Mouse (Mus musculus) liver (tissue): ENCODE measurements around the gene Slc22a23.

Source experiments
- DNase-seq: peaks from one replicate; pipeline ENCODE4 v3.0.0-alpha.2; 2020; ENCODE audit warnings: mixed read lengths

Gene Slc22a23

DNA sequence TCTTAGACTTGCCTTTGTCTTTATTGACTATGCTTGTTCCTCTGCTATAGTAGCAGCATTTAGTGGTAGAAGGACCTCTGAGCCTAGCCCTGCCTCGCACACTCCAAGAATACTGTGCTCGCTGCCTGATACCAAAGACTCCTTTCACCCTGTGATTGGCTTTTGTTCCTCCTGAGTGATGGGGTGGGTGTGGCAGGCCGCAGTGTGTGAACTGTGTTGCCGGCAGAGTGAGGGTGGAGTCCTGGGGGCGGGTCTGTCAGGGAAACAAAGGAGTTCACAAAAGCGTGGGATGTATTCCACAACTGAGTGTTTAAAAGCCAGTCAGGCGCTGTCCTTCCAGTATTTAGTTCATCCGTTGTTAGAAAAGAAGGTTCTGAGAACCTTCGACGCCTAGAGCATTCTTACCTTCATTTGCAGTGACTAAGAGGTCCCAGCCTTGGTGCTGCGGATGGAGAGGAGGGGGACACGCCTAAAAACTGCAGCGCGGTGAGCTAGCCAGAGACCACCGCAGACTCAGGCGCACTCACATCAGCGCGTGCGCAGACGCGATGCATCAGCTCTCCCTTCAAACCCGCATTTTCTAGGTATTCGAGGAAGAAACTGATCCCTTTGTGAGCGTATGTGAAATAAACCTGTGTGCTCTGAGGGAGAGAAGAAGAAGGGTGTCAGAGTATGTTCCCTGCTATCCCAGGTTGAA is 213.8 kb downstream of the Slc22a23 start:
- peak; percentile 53 for DNase-seq

DNA sequence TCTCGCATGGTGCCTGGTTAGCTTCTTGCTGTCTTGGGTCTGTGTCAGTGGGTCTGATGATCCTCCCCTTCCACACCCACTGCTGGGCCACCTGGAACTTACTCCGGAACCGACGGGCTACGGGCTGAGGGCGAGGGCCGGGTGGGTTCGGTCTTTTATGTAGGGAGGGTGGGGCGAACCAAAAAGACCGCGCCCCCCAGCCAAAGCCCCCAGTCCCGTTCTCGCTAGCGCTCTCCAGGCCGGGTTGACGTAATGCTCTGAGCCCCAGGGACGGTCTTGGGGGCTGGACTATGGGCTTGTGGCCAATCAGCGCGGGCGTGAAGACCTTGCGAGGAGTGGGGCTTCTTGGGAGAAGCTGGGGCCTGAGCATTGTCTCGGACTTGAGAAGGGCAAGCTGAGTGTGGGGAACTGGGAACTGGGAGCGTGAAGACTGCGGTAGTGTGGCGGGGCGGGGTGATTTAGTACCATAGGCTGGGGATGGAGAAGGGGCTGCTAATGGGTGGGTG is 214.7 kb downstream of the Slc22a23 start, which contains the start of gene Tubb2b:
Gene Tubb2b (minus strand): TSS at position 241 of the 506 bp plus-strand sequence.
- DNase-seq, result peak; percentile 69

DNA sequence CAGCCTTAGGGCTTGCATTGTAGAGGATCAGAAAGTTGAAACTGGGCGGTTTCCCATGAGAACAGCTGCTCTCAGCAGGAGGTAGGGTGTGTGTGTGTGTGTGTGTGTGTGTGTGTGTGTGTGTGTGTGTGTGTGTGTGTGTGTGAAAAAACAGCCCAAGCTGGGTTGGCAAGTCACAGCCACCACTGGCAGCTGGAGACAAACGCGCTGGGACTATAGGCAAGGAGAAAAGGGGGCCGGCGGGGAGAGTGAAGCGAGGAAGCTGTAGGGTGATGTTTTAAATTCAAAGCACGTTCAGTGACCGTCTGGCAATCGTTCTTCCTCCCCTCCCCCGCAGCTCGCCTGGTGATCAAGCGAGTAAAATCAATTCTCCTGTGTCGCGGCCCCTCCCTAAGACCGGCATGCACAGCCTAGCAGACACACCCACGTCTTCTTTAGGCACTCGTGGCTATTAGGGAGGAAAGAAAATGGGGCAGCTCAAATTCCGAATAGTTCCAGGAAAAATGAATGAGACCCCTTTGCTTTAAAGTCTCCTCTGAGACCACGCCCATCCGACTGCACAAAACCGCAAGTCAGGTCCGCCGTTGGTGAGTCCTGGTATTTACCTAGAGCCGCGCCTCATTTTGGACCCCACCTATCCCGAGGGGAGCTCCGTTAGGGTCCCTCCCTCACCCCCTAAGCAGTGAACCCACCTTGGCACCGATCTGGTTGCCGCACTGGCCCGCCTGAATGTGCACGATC is 215.3 kb downstream of the Slc22a23 start:
- DNase-seq, result peak; percentile 44
